Mouse (Mus musculus): Measurements from ENCODE around the gene Cby3. TPM values are rescaled to one million over a fixed set of nuclear protein-coding genes. Genes with fewer than 3 reads are reported as not detected.
"Not testable (repeated sequence)": the region's sequence is repeated elsewhere in the genome, so short reads cannot be mapped to it uniquely, and the experiment has no call there.

The Cby3 gene
- polyA plus RNA-seq (2016; fragmentation: Nextera tagmentation; extraction: Ambion mirVana) = 0.65 TPM in 1 of 2 replicates, not detected in the other

DNA sequence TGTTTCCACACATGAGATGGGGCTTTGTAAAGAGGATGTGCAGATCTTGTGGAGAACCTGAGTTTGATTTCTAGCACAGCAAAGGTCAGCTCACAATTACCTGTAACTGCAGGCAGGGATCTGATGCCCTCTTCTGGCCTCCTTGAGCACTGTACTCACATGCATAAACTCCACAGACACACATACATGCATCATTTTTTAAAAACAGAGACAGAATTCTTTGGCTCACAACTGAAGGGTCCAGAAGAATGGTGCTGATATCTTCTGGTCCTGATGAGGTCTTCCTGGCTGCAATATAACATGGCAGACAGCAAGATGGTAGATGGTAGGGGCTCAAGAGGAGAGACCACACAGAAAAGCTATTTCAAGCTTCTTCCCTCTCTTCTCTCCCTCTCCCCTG is at the start of gene Cby3:
Gene Cby3, plus strand, starts transcription at position 301 of the 400 bp plus-strand sequence.
- no peak for ATAC-seq (ENCODE audit: low FRiP score)
- H3K4me1 ChIP-seq = peaks cover 3% of the 10 kb centered on the region
- no peak within 1 kb of the TSS for H3K27ac ChIP-seq
- H3K36me3 ChIP-seq = no peaks in the 10 kb centered on the region
- no peak within 1 kb of the TSS for H3K9ac ChIP-seq
- no peaks in the 10 kb centered on the region for H3K9me3 ChIP-seq (replicated peaks)
- peaks cover 18% of the 10 kb centered on the region for H3K27me3 ChIP-seq
- no peak within 1 kb of the TSS for H3K4me2 ChIP-seq (replicated peaks)
- H3K4me3 ChIP-seq = no peak within 1 kb of the TSS

- Histone ChIP-seq H3K36me3 (peaks cover 28% of the 10 kb centered on the region), H3K4me1 (no peaks in the 10 kb centered on the region), H3K9ac (no peak overlapping the region), H3K4me2 (replicated peaks) (no peak overlapping the region), H3K9me3 (replicated peaks) (no peaks in the 10 kb centered on the region), H3K27ac (no peak overlapping the region), H3K4me3 (no peak overlapping the region), H3K27me3 (no peaks in the 10 kb centered on the region)
- WGBS = 88% methylated on average over 2 of the region's 2 CpGs
- no peak for ATAC-seq (ENCODE audit: low FRiP score)
Measured at GRCm38 (mm10) chr11:50312803-50313202, 41.5 kb upstream of the Cby3 start.

GRCm38 (mm10) chr11:50319343-50319742 is 34.9 kb upstream of the Cby3 start:
- H3K4me1 ChIP-seq = peaks cover 16% of the 10 kb centered on the region
- not testable (repeated sequence) for ATAC-seq (ENCODE audit: low FRiP score); H3K27me3 ChIP-seq; H3K9me3 ChIP-seq (replicated peaks); H3K4me2 ChIP-seq (replicated peaks); H3K9ac ChIP-seq; H3K4me3 ChIP-seq; H3K27ac ChIP-seq
- H3K36me3 ChIP-seq = peaks cover 10% of the 10 kb centered on the region
- WGBS = 84% methylated on average over 4 of the region's 4 CpGs

GRCm38 (mm10) chr11:50321239-50321638 is 33.0 kb upstream of the Cby3 start:
- no peak for ATAC-seq (ENCODE audit: low FRiP score)
- H3K4me3 ChIP-seq = no peak overlapping the region
- H3K36me3 ChIP-seq = peaks cover 10% of the 10 kb centered on the region
- WGBS = 98% methylated on average over 6 of the region's 6 CpGs
- H3K4me1 ChIP-seq = peaks cover 20% of the 10 kb centered on the region
- no peak overlapping the region for H3K9ac ChIP-seq
- no peak overlapping the region for H3K4me2 ChIP-seq (replicated peaks)
- H3K27ac ChIP-seq = no peak overlapping the region
- no peaks in the 10 kb centered on the region for H3K27me3 ChIP-seq
- no peaks in the 10 kb centered on the region for H3K9me3 ChIP-seq (replicated peaks)

- no peaks in the 10 kb centered on the region for H3K9me3 ChIP-seq (replicated peaks)
- no peaks in the 10 kb centered on the region for H3K27me3 ChIP-seq
- H3K9ac ChIP-seq = no peak overlapping the region
- peaks cover 10% of the 10 kb centered on the region for H3K36me3 ChIP-seq
- H3K27ac ChIP-seq = no peak overlapping the region
- 0 out of 2 replicates have a peak overlapping the region, but pooled peaks have one; percentile 6 for H3K4me2 ChIP-seq (replicated peaks)
- H3K4me1 ChIP-seq = peaks cover 25% of the 10 kb centered on the region
- H3K4me3 ChIP-seq = no peak overlapping the region
- ATAC-seq (ENCODE audit: low FRiP score) = no peak
Measured at GRCm38 (mm10) chr11:50322345-50322744, 31.9 kb upstream of the Cby3 start.

GRCm38 (mm10) chr11:50323843-50324242 is 30.4 kb upstream of the Cby3 start:
- no peak for ATAC-seq (ENCODE audit: low FRiP score)
- WGBS = 53% methylated on average over 1 of the region's 1 CpGs

GRCm38 (mm10) chr11:50324751-50325471 is 29.4 kb upstream of the Cby3 start:
- peak; percentile 83 for ATAC-seq (ENCODE audit: low FRiP score)

More at GRCm38 (mm10) chr11:50323843-50324242, 30.4 kb upstream of the Cby3 start:
- H3K4me1 ChIP-seq = peaks cover 25% of the 10 kb centered on the region
- peaks cover 8% of the 10 kb centered on the region for H3K36me3 ChIP-seq
- H3K9me3 ChIP-seq (replicated peaks) = no peaks in the 10 kb centered on the region
- no peaks in the 10 kb centered on the region for H3K27me3 ChIP-seq
- H3K9ac ChIP-seq = peak overlapping the region; percentile 84
- peak overlapping the region; percentile 82 for H3K4me2 ChIP-seq (replicated peaks)
- peak overlapping the region; percentile 86 for H3K4me3 ChIP-seq
- no peak overlapping the region for H3K27ac ChIP-seq

DNA sequence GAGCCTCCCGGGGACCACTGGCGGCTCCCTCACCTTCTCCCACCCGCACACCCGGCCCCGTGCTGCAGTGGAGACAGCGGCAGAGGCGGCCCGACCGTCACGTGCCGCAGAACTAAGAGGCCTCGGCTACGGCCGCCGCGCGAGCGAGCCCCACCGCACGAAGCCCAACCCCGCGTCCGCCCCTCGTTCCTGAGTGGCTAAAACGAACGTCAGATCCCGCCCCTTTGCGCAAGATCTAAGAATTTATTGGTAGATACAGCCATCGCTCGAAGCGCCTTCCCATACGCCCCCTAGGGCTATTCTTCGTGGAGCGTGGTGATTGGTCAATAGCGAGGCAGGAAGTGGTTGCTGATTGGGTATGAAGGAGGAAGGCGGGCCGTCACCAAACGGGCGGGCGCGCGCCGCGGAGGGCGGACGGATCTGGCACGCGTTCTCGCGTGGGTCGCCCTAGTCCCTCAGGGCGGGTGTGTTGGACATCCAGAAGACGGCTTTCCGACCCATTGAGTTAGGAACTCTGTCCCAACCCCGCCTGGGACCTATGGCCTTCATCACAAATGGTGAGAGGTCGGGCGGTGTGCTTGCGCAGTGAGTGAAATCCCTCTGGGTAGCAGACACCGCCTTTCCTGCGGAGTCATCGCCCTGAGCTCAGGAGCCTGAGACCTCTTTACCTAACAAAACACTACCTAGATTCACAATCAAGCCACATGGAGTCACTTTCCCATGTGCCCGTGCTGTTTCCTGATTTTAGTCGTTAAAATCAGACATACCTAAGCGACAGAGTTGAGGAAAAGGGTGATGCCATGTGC is 28.6 kb upstream of the Cby3 start, which contains the start of gene Canx:
Gene Canx, minus strand, starts transcription at position 178 of the 806 bp plus-strand sequence.
- Histone ChIP-seq H3K36me3 (no peaks in the 10 kb centered on the region), H3K4me1 (peaks cover 25% of the 10 kb centered on the region), H3K27me3 (no peaks in the 10 kb centered on the region), H3K27ac (peak within 1 kb of the TSS; percentile 88), H3K4me2 (replicated peaks) (peak within 1 kb of the TSS; percentile 82), H3K9ac (peak within 1 kb of the TSS; percentile 84), H3K4me3 (peak within 1 kb of the TSS; percentile 86), H3K9me3 (replicated peaks) (no peaks in the 10 kb centered on the region)
- peak; percentile 99 for ATAC-seq (ENCODE audit: low FRiP score)
- under 1% methylated on average over 64 of the region's 64 CpGs for WGBS

More at GRCm38 (mm10) chr11:50324751-50325471, 29.4 kb upstream of the Cby3 start:
- peak overlapping the region; percentile 84 for H3K9ac ChIP-seq
- no peaks in the 10 kb centered on the region for H3K9me3 ChIP-seq (replicated peaks)
- H3K27ac ChIP-seq = peak overlapping the region; percentile 84
- 0 out of 2 replicates have a peak, but pooled peaks cover under 1% of the 10 kb centered on the region for H3K36me3 ChIP-seq
- peak overlapping the region; percentile 82 for H3K4me2 ChIP-seq (replicated peaks)
- peaks cover 25% of the 10 kb centered on the region for H3K4me1 ChIP-seq
- peak overlapping the region; percentile 86 for H3K4me3 ChIP-seq
- 2% methylated on average over 34 of the region's 34 CpGs for WGBS
- no peaks in the 10 kb centered on the region for H3K27me3 ChIP-seq

GRCm38 (mm10) chr11:50326302-50326966 is 27.8 kb upstream of the Cby3 start:
- Histone ChIP-seq H3K9me3 (replicated peaks) (no peaks in the 10 kb centered on the region), H3K4me2 (replicated peaks) (peak overlapping the region; percentile 68), H3K4me1 (peaks cover 25% of the 10 kb centered on the region), H3K36me3 (no peaks in the 10 kb centered on the region), H3K9ac (peak overlapping the region; percentile 82), H3K4me3 (peak overlapping the region; percentile 86), H3K27ac (peak overlapping the region; percentile 88), H3K27me3 (no peaks in the 10 kb centered on the region)
- WGBS = 8% methylated on average over 7 of the region's 7 CpGs
- ATAC-seq (ENCODE audit: low FRiP score) = no peak

GRCm38 (mm10) chr11:50328075-50328625 is 26.1 kb upstream of the Cby3 start:
- no peaks in the 10 kb centered on the region for H3K9me3 ChIP-seq (replicated peaks)
- no peak overlapping the region for H3K4me3 ChIP-seq
- no peaks in the 10 kb centered on the region for H3K27me3 ChIP-seq
- H3K4me1 ChIP-seq = peaks cover 16% of the 10 kb centered on the region
- WGBS = 97% methylated on average over 3 of the region's 3 CpGs
- no peak overlapping the region for H3K9ac ChIP-seq
- no peak overlapping the region for H3K4me2 ChIP-seq (replicated peaks)
- no peaks in the 10 kb centered on the region for H3K36me3 ChIP-seq
- no peak overlapping the region for H3K27ac ChIP-seq
- no peak for ATAC-seq (ENCODE audit: low FRiP score)

DNA sequence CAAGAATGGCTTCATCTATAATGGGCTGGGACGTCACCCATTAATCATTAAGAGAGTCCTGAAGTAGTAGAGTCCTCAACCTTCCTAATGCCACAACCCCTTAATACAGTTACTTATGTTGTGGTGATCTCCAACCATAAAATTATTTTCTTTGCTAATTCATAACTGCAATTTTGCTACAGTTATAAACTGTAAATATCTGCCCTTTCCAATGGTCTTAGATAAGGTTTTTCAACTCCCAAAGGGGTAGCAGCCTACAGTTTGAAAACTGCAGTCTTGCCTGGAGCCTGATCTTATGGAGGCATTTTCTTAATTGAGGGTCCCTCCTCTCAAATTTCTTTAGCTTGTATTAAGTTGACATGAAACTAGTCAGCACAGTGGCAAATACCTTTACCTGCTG is 24.9 kb upstream of the Cby3 start:
- Histone ChIP-seq H3K4me1 (peaks cover 8% of the 10 kb centered on the region), H3K27me3 (no peaks in the 10 kb centered on the region), H3K4me3 (no peak overlapping the region), H3K27ac (no peak overlapping the region), H3K9me3 (replicated peaks) (no peaks in the 10 kb centered on the region), H3K36me3 (no peaks in the 10 kb centered on the region), H3K4me2 (replicated peaks) (no peak overlapping the region), H3K9ac (no peak overlapping the region)
- WGBS = 94% methylated on average over 1 of the region's 1 CpGs
- no peak for ATAC-seq (ENCODE audit: low FRiP score)

GRCm38 (mm10) chr11:50333181-50333580 is 21.1 kb upstream of the Cby3 start:
- H3K36me3 ChIP-seq = no peaks in the 10 kb centered on the region
- no peak for ATAC-seq (ENCODE audit: low FRiP score)
- H3K4me1 ChIP-seq = no peaks in the 10 kb centered on the region
- no peaks in the 10 kb centered on the region for H3K27me3 ChIP-seq
- no peak overlapping the region for H3K9ac ChIP-seq
- no peak overlapping the region for H3K27ac ChIP-seq
- H3K9me3 ChIP-seq (replicated peaks) = no peaks in the 10 kb centered on the region
- H3K4me3 ChIP-seq = no peak overlapping the region
- WGBS = 89% methylated on average over 3 of the region's 3 CpGs
- H3K4me2 ChIP-seq (replicated peaks) = no peak overlapping the region
